ENCODE assay signal across 8 mouse cellular contexts in the genomic region with DNA sequence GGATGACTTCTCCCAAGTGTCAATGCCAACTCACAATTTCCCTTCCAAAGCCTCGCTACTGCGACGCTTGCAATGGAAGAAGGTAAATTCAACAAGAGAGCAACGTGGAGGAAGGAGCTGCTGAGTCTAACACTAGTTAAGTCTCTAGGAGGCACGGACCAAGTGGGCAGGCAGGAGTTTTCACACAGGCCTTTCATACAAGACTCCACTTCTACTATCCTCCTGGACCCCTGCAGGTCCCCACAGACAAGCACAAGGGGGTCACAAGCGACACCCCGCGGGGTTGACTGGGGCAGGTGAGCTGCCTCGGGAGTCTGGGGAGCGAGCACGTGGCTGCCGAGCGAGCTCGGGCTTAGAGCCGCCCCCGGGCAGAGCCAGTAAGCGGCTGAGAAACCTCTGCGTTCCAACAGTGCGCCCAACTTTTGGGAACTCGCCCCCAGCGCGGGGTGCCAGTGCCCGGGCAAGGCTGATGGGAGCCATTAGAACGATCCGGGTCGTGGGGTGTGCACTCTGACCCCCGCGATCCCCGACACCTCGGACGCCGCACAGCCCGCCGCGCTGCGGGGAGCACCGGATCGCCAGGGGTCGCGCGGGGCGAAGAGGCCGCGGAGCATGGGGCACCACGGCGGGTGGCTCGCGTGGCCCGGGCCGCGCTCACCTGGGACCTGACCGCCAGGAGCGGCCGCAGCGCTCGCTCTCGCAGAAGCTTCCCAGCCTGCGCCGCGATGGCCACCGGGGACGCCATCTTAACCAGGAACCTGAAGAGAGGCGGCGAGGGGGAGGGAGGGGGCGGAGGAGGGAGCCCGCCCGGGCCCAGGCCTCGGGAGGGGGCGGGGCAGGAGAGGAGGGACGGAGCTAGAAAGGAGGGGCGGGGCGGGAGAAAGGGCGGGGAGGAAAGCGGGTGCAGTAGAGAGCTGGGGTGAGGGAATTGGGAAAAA. TPM values are rescaled to one million over a fixed set of nuclear protein-coding genes. Genes with fewer than 3 reads are reported as not detected.
DNase-seq lines count a peak whose midpoint lies in the region; ATAC-seq and TF ChIP-seq lines count a peak whose summit lies in the region.

TSS of gene Suclg2 (minus strand) at position 770 of the 938 bp plus-strand sequence.

- H3K9ac ChIP-seq in embryonic facial prominence, embryonic 15.5 days = peak within 1 kb of the TSS; percentile 89

- H3K79me2 ChIP-seq in C2C12 (ENCODE audit: control insufficient read depth, insufficient read depth) = peaks cover 43% of the 10 kb centered on the region

- H3K4me2 ChIP-seq in embryonic facial prominence, embryonic 15.5 days (replicated peaks) = peak within 1 kb of the TSS; percentile 77

- TF ChIP-seq POLR2A in bone marrow macrophage, adult 2 months (IDR thresholded peaks at IDR 0.05; ENCODE audit: borderline replicate concordance, low read depth, low read length) = no peak

- H3K27me3 ChIP-seq in C2C12 (ENCODE audit: control insufficient read depth, insufficient read depth, insufficient read length) = no peaks in the 10 kb centered on the region
- no peaks in the 10 kb centered on the region for H3K27me3 ChIP-seq in embryonic facial prominence, embryonic 15.5 days

- H3ac ChIP-seq in C2C12 (ENCODE audit: control insufficient read depth, insufficient read length, low read depth) = peak within 1 kb of the TSS; percentile 96

- H3K4me1 ChIP-seq in bone marrow macrophage, adult 2 months (ENCODE audit: control insufficient read depth, insufficient read depth, low read length) = peaks cover 4% of the 10 kb centered on the region; the same call in 1 of the 2 replicates
- H3K4me1 ChIP-seq in embryonic facial prominence, embryonic 15.5 days = peaks cover 10% of the 10 kb centered on the region

- WGBS in embryonic facial prominence, embryonic 15.5 days = 1% methylated on average over 64 of the region's 74 CpGs

- no peak for TF ChIP-seq CTCF in C2C12 (IDR thresholded peaks at IDR 0.05; ENCODE audit: control insufficient read depth, insufficient read depth, insufficient read length)
- no peak for TF ChIP-seq CTCF in bone marrow macrophage, adult 2 months (IDR thresholded peaks at IDR 0.05; ENCODE audit: low read depth, low read length)

- peak within 1 kb of the TSS; percentile 2; the same call in 1 of the 2 replicates for H3K27ac ChIP-seq in bone marrow macrophage, adult 2 months (ENCODE audit: insufficient read depth, low read depth, low read length)
- H3K27ac ChIP-seq in embryonic facial prominence, embryonic 15.5 days (replicated peaks) = peak within 1 kb of the TSS; percentile 79

- DNase-seq in heart, adult 8-10 months (ENCODE audit: low spot score) = peak; percentile 70
- DNase-seq in kidney, adult 9 months = peak; percentile 76
- DNase-seq in liver = peak; percentile 93
- DNase-seq in monocyte, adult 2 months (ENCODE audit: low read depth in 1 of 2, low spot score in 2 of 2) = peak; percentile 15 to 16
- peak; percentile 80 to 81 for DNase-seq in spleen, postnatal 36 days (ENCODE audit: low spot score in 2 of 2)

- no peaks in the 10 kb centered on the region for H3K9me3 ChIP-seq in embryonic facial prominence, embryonic 15.5 days (replicated peaks)

- no peaks in the 10 kb centered on the region for H3K36me3 ChIP-seq in C2C12 (ENCODE audit: control insufficient read depth, insufficient read depth)
- no peaks in the 10 kb centered on the region for H3K36me3 ChIP-seq in embryonic facial prominence, embryonic 15.5 days

- ATAC-seq in embryonic facial prominence, embryonic 15.5 days (ENCODE audit: insufficient number of reproducible peaks, low FRiP score, low TSS enrichment, low read depth) = peak; percentile 92

- H3K4me3 ChIP-seq in C2C12 (ENCODE audit: insufficient read depth, poor library complexity, severe bottlenecking) = peak within 1 kb of the TSS; percentile 55
- H3K4me3 ChIP-seq in bone marrow macrophage, adult 2 months (ENCODE audit: insufficient read depth, low read length) = peak within 1 kb of the TSS; percentile 76
- peak within 1 kb of the TSS; percentile 95 for H3K4me3 ChIP-seq in embryonic facial prominence, embryonic 15.5 days (replicated peaks)

- H3K79me3 ChIP-seq in C2C12 (ENCODE audit: low read depth) = peaks cover 17% of the 10 kb centered on the region

TF ChIP-seq in C2C12, 6 proteins besides CTCF, POLR2A, EP300 and RAD21:
- TF ChIP-seq MYOD1 (IDR thresholded peaks at IDR 0.05; ENCODE audit: control insufficient read depth, insufficient read length, low read depth) (no peak), MAX (IDR thresholded peaks at IDR 0.05) (peak; percentile 90), USF1 (IDR thresholded peaks at IDR 0.05; ENCODE audit: low read depth) (peak; percentile 12)

RNA-seq across cellular contexts. Expression of gene Suclg2, which starts in this region (rescaled TPM):
- polyA plus RNA-seq in C2C12 (2012; fragmentation: generic; extraction: Trizol) = 23.2 TPM
- 14.3 and 19.2 TPM in 2 replicates for polyA plus RNA-seq in bone marrow macrophage, adult 2 months (2012; ENCODE audit: insufficient read depth, insufficient read length, missing spikeins)
- 46.5 and 47.7 TPM in 2 replicates for polyA plus RNA-seq in embryonic facial prominence, embryonic 15.5 days (2015; fragmentation: Nextera tagmentation; extraction: Ambion mirVana)
- 100 to 1,000 TPM; 157 to 172 (median 167) TPM for total RNA-seq in heart, adult 8-10 months (2022)

Comparison
In these comparisons a context has a peak if more than half of its experiments do, and no peak if none do; other contexts are left out.
1. Peak in every context shown above with its lines: DNase-seq, ATAC-seq, H3K4me3 ChIP-seq and H3K27ac ChIP-seq.
2. DNase-seq: peak in every context shown above with its lines; median percentile 93 in liver; 80 in spleen, postnatal 36 days; 76 in kidney, adult 9 months; 70 in heart, adult 8-10 months; 16 in monocyte, adult 2 months.